Mouse (Mus musculus) layer of hippocampus, adult 8-10 months (tissue): ENCODE results near the gene Fam131a. TPM values are rescaled to one million over a fixed set of nuclear protein-coding genes. Genes with fewer than 3 reads are reported as not detected.

Experiments
- DNase-seq, 2 experiments: peaks; one replicate each; pipeline ENCODE4 v3.0.0; 2022; ENCODE audit warnings: low spot score in 2 of 2
- total RNA-seq, 4 experiments: library from RNA; stranded (reverse); gene quantifications; 2 replicates each; pipeline ENCODE4 v1.2.4; 2022

Fam131a gene
- total RNA-seq, 4 experiments from 2014 or later = 395 to 431 (median 412) TPM

DNA sequence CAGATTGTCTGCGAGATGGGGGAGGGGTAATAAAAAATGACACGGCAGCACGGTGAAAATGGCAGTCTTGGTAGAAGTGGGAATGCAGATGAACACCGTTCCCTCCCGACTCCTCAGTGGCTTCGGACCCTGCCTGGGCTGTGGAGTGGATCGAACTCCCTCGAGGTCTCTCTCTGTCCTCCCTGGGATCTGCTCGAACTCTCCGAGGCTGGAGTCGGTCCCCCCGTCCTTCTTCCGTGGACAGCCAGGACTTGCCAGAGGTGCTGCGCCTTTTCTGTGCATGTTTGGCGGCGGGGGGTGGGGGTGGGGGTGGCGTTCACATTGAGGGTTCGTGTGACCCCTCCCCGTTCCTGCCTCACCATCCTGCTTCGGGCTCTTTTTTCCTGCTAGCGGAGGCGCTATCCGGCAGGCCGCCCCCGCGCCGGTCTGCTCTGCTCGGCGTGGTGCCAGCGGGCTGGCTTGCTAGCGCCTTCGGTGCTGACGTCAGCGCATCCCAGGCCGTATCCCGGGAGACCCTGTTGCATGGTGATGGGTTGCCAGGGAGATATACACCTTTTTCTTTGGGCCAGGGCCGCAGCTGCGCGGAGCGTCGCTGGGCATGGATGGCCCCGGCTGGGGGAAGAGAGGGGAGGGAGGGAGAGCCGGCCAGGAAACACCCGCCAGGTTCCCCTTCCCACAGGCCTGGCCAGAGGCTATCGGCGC lies 2.7 kb downstream of the Fam131a start:
- DNase-seq = peak; percentile 97 to 99

DNA sequence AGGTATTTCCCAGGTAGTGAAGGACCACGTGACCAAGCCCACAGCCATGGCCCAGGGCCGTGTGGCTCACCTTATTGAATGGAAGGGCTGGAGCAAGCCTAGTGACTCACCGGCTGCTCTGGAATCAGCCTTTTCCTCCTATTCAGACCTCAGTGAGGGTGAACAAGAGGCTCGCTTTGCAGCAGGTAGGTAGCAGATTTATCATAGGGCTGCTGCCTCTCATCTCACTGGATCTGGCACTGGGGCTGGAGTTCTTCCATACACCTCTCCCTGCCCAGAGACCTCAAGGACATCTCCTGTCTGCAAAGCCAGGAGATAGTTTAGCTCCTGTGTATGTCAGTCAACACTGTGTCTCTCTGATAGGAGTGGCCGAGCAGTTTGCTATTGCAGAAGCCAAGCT lies 6.2 kb downstream of the Fam131a start:
- no peak for DNase-seq

DNA sequence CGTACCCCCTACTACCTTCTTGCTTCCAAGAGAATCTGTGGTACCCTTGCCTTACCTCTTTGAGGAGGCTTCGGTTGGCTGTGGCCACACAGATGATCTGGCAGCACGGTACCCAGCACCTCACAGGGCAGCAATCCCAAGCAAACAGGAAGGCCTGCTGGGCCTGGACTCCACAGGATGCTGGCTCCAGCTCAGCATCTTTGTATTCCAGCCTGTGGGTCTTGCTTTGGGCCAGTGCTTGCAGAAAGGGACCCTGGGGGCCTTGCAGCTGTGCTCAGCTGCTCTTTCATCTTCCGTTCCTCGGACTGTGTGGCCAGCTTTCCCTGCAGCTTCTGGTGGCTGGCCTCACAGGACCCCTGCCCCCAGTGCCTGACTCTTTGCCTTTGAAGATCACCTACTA lies 7.0 kb downstream of the Fam131a start:
- peak in 1 of 2 experiments; percentile 28 for DNase-seq

DNA sequence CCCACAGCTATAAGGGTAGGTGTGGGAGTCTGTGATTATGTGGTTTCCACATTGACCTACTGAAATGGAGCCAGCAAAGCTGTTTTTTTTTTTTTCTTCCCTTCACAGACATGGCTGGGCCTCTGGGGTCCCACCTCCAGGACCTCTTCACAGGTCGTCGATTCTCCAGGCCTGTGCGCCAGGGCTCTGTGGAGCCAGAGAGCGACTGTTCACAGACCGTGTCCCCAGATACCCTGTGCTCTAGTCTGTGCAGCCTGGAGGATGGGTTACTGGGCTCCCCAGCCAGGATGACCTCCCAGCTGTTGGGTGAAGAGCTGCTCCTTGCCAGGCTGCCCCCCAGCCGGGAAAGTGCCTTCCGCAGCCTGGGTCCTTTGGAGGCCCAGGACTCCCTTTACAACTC lies 8.3 kb downstream of the Fam131a start:
- no peak for DNase-seq

DNA sequence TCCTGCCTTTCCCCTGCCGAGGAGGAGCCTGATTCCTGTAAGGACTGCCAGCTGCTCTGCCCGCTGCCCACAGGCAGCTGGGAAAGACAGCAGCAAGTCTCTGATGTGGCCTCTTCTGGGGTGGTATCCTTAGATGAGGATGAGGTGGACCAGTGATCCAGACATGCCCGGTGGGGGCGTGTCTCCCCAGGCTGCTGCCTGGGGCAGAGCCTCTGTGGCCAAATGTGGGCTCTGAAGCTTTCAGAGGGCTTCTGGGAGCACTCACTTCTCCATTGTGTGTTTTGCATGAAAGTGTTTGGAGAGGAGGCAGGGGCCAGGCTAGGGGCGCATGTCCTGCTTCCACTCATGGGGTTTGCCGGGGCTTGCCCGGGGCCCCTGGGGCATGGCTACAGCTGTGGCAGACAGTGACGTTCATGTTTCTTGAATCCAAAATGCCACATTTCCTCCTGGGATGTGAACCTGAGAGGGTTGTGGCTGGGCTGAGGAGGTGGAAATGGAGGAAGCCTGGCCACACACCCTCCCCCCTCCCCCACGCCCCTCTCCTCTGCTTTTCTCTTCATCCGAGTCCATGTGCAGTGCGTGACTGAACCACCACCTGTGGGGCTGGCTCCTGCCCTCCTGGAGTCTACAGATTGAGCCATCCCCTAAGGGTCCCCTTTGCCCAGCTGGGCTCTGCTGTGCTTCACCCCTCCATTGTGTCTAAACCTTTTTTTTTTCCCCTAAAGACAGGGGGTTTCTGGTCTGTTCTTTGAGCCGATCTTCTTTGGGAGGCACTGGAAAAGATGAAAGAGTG lies 8.9 kb downstream of the Fam131a start:
- DNase-seq = peak in 1 of 2 experiments; percentile 28

DNA sequence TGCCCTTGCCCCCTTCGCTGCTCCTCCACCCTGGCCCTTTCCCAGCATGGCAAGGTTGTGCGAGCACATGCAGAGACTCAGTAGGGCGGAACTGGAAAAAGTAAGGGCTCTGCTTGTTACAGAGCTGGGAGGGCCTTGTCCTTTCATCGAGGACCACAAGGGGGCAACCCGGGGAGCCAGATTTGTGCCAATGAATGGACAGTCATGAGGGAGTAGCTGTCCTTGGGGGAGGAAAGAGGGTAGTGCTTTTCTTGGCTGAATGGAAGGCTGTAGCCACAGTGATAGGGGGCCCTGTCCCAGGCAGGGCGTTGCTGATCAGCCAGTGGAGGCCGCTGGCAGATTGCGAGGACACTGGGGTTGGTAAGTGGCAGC lies 9.5 kb downstream of the Fam131a start:
- DNase-seq = peak; percentile 68 to 70

DNA sequence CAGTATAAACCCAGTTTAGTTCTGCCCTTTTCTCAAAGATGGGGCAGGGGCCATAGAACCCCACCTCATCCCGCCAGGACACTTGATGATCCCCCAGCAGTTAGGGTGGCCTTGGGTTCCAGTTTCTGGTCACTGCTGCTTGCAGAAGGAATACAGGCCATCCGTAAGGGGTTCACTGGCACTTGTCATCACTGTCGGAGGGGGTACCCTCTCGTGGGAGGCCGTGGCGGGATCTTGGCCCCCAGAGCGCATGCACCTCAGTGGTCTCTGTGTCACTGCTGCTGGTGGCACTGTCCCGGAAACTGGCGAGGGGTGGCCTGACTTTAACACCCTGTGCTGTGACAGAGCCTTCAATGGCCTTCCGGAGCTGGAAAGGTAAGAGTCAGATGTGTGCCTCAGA lies 10.0 kb downstream of the Fam131a start:
- peak in 1 of 2 experiments; percentile 30 for DNase-seq

DNA sequence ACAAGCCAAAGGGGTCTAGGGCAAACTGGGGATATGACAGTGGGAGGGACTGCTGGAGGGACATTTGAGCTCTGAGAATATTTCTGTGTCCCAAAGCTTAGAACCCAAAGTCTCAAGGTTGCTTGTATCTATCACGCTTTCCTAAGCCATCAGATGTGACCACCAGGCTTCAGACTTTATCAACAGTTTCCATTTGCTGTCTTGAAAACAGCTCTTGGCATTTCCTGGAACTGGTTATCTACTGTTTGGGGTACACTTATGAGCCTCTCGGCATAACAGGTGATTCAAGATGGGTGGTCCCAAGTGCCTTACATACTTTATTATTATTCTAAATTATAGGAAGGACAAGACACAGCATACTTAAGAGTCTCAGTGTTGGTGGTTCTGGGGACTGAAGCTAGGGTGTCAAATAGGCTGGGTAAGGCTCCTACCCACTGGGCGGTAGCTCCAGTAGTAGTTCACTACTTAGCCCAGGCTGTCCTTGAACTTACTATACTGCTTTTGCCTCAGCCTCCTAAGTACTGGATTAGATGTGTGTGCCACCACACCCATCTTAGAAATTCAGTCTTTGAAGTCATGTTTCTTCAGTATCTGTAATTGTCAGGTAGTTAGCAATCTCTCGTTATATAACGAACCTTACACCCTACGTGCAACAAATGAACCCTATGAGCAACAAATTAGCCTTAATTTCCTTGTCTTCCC lies 10.8 kb downstream of the Fam131a start:
- no peak for DNase-seq

DNA sequence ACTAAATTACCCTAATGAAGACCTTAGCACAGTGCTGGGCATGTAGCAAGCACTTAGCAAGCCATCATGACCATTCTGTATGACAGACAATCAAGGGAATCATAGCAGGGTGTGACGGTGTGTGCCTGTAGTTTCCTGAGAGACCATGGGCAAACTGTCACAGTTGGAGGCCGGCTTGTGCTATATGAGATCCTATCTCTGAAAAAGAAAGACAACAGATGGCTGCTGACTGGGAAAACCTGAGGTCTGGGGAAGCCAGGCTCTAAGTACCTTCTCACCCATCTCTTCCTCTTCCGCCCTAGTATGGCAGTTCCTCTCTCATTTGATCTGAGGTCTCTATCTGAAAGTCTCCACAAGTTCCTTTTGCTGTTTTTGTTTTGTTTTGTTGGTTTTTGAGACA lies 12.7 kb downstream of the Fam131a start:
- DNase-seq = peak in 1 of 2 experiments; percentile 32

DNA sequence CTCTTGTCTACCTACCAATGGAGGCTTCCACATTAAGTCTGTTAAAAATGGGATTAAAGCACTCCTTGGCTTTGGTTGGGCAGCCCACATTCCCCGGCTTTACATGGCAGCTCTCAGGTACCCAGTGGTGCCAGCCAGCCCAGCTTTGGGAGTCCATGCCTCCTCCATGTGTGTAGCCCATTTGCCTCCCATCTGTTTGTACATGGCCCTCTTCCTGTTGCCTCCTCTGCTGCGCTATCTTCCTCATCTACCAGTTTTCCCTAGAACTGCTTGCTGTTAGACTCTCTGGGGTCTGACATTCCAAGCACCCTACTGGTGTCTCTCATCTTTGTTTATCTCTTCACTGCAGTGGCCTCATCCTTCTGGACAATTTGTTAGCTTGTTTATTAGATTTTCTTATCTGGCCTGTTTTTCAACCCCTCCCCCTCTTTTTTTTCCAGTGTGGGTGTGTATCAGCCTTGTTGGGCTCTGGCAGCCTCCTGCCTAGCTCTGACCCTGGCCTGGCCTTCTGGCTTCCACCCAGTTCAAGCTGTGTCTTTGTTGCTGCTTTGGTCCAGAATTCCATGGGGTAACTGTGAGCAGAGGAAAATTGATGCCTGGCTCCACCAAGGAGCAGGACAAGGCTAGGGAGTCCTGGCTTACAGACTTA lies 13.5 kb downstream of the Fam131a start:
- DNase-seq = peak; percentile 34 to 44

DNA sequence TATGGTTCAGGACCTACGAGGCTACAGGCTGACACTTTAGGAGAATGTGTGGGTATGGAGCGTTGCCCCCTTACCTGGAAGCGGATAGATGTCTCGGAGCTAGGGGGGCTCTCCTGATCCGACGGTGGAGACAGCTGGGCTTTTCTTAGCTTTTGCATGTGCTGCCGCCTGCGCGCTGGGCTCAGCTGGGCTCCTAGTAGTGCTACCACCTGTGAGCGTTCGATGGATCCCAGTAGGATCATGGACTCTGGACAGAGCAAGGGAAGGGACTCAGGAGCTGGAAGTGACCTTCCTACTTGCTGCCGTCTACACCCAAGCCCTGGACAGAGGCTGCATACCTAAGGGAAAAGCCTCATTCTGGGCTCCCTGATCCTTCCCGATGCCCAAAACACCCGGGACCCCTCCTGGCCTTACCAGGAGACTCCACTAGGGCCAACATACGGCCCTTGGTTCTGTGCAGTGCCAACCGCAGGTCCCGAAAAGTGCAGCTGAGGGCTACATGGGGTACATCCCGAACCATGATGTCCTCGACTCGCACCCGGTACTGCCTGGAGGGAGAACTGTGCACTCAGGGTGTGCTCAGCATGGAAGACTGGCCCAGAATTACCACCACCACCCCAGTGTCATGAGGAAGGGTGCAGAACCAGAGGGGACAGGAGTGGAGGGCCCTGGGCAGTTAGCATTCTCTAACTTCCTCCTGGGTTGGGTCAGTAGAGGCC lies 15.3 kb downstream of the Fam131a start:
- DNase-seq = no peak

DNA sequence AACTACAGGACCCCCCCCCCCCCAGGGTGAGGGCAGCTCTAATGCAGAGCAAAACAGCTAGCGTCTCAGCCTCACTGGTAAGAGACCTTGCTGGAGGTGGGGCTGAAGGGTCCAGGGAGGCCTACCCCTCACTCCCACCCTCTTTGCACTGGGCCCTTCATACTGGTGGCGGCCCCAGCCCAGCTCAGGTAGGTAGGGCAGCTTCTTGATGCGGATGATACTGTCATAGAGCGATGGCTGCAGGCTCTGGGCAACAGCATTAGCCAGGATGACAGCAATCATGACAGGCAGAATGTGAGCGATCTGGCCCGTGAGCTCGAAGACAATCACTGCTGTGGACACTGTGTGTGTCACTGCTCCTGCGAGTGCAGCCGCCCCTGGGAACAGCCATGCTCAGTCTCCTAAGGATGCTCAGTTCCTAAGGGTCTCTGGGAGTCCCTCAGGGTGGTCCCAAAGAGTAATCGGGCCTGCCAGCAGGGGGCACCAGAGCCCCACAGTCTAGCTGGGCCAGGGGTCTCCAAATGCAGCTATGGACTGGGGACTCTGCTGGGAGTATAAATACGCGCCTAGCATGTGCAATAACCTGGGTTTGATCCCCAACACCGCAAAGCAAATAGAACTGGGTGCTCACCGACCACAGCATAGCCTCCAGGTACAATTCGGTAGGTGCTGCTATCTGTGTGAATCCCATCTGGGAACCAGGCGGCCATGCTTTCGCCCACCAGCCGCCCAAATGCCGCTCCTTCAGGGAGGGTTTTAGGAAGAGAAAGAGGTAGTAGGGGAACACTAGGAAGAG lies 16.1 kb downstream of the Fam131a start:
- peak; percentile 31 to 39 for DNase-seq

DNA sequence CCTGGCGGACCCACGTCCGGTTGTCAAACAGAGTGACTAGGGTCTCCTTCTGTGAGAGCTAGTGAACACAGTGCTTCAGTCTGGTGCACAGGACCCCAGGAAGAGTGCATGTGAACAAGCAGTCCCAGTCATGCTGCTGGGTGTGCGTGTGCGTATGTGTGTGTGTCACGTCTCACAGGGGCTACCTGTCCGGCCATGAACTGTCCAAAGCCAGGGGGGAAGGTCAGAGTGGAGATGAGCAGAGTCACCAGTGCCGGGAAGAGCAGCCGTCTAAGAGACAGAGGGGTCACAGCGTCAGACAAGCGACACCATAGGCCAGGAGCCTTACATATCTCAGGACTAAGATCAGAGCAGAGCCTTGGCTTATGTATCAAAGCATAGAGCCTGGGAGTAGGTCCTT lies 17.3 kb downstream of the Fam131a start:
- DNase-seq = no peak

DNA sequence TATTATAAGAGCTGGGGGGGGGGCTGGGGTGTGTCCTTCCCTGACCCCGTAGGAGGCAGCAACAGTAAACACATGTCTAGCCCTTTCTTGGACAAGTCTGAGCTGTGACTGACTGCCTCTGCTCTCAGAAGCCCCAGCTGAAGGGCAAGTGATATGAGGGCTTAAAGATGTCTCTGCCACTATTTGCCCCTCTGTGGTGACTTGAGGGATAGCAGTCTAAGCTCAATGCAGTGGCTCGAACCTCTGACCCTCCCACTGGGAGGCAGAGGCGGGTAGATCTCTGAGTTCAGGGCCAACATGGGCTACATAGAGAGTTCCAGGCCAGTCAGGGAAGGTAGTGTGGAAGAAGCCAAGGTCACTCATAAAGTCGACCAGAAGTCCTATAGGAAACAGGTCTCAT lies 17.8 kb downstream of the Fam131a start:
- no peak for DNase-seq

DNA sequence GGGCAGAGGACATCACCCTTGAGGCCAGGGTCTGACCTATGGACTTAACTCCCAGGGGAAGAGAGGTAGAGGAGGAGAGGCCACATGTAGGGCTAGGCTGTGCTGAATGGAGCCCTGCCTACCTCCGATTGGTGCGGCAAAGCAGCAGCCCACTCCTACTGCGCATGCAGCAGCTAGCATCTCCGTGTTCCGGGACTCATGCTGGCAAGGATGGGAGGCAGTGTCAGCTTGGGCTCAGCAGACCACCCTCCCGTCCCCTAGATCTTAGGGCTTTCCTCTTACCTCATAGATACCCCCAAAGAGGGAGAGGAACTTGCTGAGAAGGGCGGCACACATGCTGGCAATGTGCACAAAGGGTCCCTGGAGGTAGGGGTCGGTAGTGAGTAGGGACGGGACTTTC lies 19.1 kb downstream of the Fam131a start:
- DNase-seq = no peak

DNA sequence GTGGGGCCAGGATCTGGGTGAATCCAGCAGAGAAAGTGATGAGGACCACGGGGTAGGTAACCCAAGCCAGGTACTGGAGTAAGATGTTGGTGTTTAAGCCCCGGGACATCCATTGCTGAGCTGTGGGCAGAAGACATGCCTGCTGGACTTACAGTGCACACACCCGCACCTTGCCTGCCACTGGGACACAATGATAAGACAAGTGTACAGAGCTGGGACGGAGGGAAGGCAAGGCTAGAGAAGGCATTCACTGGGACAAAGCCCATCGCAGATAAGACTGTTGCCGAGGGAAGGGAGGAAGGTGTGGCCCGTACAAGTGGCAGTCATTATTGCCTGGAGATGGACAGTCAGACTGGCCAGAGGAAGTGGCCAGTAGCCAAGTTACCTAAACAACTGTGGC lies 19.8 kb downstream of the Fam131a start:
- DNase-seq = no peak

DNA sequence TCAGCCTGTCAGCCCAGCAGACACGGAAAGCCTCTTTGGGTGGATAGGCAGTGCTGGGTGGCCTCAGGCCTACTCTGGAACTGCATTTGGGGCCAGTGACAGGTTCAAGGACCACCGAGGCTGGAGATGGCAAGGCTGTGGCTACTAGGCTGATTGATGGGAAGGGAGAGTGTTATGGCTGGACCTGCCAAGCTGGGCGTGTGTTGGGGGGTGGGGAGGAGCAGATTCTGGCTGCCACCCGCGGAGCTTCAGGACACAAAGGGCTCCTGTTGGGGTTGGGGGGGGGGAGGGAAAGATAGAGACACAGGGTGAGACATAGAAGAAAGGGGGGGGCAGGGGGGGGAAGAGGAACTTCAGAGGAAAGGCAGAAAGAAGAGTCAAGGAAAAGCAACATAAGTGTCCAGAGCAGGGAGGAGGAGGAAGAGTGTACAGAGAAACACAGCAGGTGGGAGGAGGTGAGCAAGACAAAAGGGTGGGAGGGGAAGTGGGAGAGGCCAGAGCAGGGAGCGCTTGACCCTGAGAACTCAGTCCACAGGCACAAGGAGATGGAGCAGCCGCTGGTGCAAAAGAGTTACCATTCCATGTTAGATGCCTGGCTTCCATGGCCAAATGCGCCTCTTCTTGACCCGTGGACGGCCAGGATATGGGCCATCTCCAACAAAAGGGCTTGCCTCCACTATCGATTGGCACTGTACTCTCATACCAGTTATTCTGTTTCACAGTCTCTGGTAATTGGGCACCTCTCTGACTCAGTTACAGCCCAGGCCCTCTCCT lies 21.5 kb downstream of the Fam131a start:
- DNase-seq = no peak

DNA sequence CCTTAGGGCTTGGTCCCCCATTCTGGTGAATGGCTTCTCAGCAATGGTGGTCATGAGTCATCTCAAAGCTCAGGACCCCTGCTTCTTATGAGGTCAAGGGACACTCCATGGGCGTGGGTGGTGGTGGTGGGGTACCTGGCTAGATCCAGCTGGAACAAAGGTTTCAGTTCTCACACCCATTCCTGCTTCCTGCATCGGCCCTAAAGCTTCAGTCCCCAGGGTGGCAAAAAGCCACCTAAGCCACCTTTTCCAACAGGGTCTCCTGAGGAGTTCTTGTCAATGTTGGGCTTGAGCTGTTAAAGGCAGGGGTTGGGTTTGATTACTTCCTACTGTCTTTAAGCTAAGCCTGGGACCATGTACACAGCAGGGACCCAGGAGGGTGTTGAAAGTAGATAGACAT lies 22.1 kb downstream of the Fam131a start:
- DNase-seq = no peak

DNA sequence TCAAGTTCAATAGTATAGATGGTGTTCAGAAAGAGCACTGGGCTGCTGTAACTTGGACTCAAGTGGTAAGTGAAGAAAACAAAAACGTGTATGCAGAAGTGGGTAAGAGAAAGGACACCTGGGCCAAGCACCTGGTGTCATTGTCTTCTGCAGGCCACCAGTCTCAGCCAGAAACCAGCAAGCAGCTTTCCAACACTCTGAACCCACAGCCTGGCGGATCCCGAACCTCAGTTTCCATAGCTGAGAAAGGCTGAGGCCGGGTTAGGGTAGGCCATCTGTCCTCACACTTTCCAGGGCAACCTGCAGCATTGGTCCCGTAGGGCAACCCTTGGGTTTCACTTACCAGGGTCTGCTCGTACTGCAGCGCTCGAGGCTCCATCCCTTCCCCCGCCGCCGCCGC lies 22.5 kb downstream of the Fam131a start:
- DNase-seq = no peak
